Mouse (Mus musculus): ENCODE data around the gene Ranbp17. TPM values are rescaled to one million over a fixed set of nuclear protein-coding genes. Genes with fewer than 3 reads are reported as not detected.
A peak's percentile ranks its signal among the peaks of the same experiment; 100 is the strongest.

Gene Ranbp17
- polyA plus RNA-seq, 1 experiment from 2014 or later = 6.8 TPM

DNA sequence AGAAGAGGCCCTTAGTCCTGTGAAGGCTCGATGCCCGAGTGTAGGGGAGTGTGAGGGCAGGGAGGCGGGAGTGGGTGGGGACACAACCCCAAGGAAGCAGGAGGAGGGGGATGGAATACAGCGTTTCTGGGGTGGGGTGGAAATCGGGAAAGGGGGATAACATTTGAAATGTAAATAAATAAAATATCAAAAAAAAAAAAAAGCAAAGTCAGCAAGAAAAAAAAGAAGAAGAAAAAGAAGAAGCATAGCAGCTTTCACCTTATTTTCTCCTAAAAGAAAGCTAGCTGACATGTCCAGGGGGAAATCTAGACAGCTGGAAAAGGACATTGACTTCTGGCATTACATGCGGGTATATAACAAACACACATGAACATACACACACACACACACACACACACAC lies 117.3 kb downstream of the Ranbp17 start:
- no peaks in the 10 kb centered on the region for H3K27me3 ChIP-seq (replicated peaks; ENCODE audit: control insufficient read depth, insufficient read depth, low read length)
- H3K4me3 ChIP-seq (ENCODE audit: low read depth, low read length) = no peak overlapping the region
- H3K9me3 ChIP-seq (ENCODE audit: control insufficient read depth, low read length) = no peaks in the 10 kb centered on the region
- no peak overlapping the region for H3K9ac ChIP-seq (ENCODE audit: low read length)
- WGBS = 83% methylated on average over 6 of the region's 6 CpGs
- no peak for ATAC-seq (replicated peaks; ENCODE audit: low FRiP score, low TSS enrichment, low read depth)
- H3K27ac ChIP-seq (ENCODE audit: low read depth) = no peak overlapping the region
- H3K4me2 ChIP-seq (ENCODE audit: low read length) = no peak overlapping the region
- H3K36me3 ChIP-seq (ENCODE audit: control insufficient read depth, insufficient read depth, low read length) = no peaks in the 10 kb centered on the region
- no peaks in the 10 kb centered on the region for H3K4me1 ChIP-seq (replicated peaks; ENCODE audit: control insufficient read depth, insufficient read depth, low read length)
- DNase-seq (ENCODE audit: low spot score) = no peak

DNA sequence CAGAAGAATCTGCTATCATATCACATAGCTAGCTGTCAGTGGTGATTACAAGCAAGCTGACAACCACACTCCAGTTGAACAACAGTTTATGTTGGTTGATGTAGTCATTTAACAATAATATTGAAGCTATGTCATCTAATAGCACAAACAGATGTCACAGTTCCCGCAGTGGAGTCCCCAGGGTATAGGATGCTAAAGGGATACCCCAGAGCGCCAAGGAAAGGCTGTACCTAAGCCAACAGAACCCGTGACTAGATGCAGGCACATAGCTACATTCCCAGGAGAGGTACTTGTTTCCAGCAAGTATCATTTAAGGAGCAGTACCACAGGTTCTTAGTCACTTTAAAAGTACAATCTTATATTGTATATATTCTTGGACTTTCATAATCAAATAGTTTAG lies 119.5 kb downstream of the Ranbp17 start:
- no peak for DNase-seq (ENCODE audit: low spot score)
- Histone ChIP-seq H3K27me3 (replicated peaks; ENCODE audit: control insufficient read depth, insufficient read depth, low read length) (no peaks in the 10 kb centered on the region), H3K9ac (ENCODE audit: low read length) (no peak overlapping the region), H3K4me1 (replicated peaks; ENCODE audit: control insufficient read depth, insufficient read depth, low read length) (no peaks in the 10 kb centered on the region), H3K9me3 (ENCODE audit: control insufficient read depth, low read length) (no peaks in the 10 kb centered on the region), H3K36me3 (ENCODE audit: control insufficient read depth, insufficient read depth, low read length) (no peaks in the 10 kb centered on the region), H3K27ac (ENCODE audit: low read depth) (no peak overlapping the region), H3K4me2 (ENCODE audit: low read length) (no peak overlapping the region), H3K4me3 (ENCODE audit: low read depth, low read length) (no peak overlapping the region)
- ATAC-seq (replicated peaks; ENCODE audit: low FRiP score, low TSS enrichment, low read depth) = no peak
- 85% methylated on average over 3 of the region's 3 CpGs for WGBS

DNA sequence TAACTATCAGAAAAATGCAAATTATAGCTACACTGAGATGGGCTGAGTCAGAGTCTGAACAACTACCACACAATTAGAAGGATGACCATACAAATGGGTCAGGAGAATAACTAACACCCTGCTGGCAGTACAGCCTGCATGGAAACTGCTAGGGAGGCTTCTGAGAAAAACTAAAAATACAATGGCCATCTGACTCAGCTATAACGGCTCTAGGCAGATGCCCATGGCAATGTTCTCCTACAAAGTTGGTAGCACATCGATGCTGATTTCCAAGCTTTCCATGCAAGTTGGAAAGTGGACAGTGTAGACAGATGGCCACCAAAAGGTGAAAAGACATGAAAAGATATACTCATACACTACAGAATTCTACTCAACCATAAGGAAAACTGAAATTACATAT lies 124.9 kb downstream of the Ranbp17 start:
- Histone ChIP-seq H3K9me3 (ENCODE audit: control insufficient read depth, low read length) (no peaks in the 10 kb centered on the region), H3K9ac (ENCODE audit: low read length) (no peak overlapping the region), H3K27ac (ENCODE audit: low read depth) (no peak overlapping the region), H3K4me2 (ENCODE audit: low read length) (no peak overlapping the region), H3K4me1 (replicated peaks; ENCODE audit: control insufficient read depth, insufficient read depth, low read length) (no peaks in the 10 kb centered on the region), H3K27me3 (replicated peaks; ENCODE audit: control insufficient read depth, insufficient read depth, low read length) (no peaks in the 10 kb centered on the region), H3K36me3 (ENCODE audit: control insufficient read depth, insufficient read depth, low read length) (no peaks in the 10 kb centered on the region), H3K4me3 (ENCODE audit: low read depth, low read length) (no peak overlapping the region)
- 87% methylated on average over 2 of the region's 2 CpGs for WGBS
- ATAC-seq (replicated peaks; ENCODE audit: low FRiP score, low TSS enrichment, low read depth) (no peak), DNase-seq (ENCODE audit: low spot score) (no peak)

DNA sequence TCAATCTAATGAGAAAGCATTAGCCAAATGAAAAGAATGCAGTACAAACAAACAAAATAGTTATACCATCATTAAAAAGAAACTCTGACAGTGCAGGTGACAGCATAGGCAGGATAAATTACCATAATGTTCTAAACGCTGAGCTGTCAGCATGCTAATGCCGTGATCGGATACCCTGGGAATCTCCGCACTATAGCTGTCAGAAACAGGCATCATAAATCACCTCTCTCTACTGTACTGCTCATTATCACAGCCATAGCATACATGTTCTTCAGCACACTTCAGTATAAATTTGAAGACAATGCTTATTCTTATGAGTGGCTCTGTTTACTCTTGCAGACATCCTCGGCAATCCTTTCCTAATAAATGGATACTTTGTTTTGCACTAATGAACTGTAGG lies 151.7 kb downstream of the Ranbp17 start:
- no peak overlapping the region for H3K27ac ChIP-seq (ENCODE audit: low read depth)
- no peak overlapping the region for H3K4me3 ChIP-seq (ENCODE audit: low read depth, low read length)
- 51% methylated on average over 5 of the region's 5 CpGs for WGBS
- no peak for ATAC-seq (replicated peaks; ENCODE audit: low FRiP score, low TSS enrichment, low read depth)
- no peak overlapping the region for H3K9ac ChIP-seq (ENCODE audit: low read length)
- H3K36me3 ChIP-seq (ENCODE audit: control insufficient read depth, insufficient read depth, low read length) = no peaks in the 10 kb centered on the region
- no peak for DNase-seq (ENCODE audit: low spot score)
- H3K9me3 ChIP-seq (ENCODE audit: control insufficient read depth, low read length) = no peaks in the 10 kb centered on the region
- no peaks in the 10 kb centered on the region for H3K4me1 ChIP-seq (replicated peaks; ENCODE audit: control insufficient read depth, insufficient read depth, low read length)
- no peaks in the 10 kb centered on the region for H3K27me3 ChIP-seq (replicated peaks; ENCODE audit: control insufficient read depth, insufficient read depth, low read length)
- H3K4me2 ChIP-seq (ENCODE audit: low read length) = no peak overlapping the region

DNA sequence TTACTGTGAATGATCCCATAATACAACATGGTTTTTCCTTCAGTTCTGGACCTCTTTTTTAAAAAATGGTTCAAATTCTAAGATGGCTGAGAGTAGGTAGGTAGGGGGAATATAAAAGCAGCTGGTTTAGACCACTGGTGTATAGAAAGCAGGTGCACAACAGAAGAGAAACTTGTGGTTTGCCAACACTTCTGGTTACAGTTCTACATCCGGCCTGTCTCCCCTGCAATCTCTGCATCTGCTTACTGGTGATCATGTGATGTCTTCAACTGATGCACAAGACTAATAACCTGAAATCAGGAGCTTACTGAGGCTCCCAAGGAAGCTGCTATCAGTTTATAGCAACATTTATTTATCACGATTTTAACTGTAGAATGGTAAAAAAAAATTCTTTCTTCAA lies 164.3 kb downstream of the Ranbp17 start:
- no peak overlapping the region for H3K9ac ChIP-seq (ENCODE audit: low read length)
- 79% methylated on average over 2 of the region's 2 CpGs for WGBS
- no peaks in the 10 kb centered on the region for H3K9me3 ChIP-seq (ENCODE audit: control insufficient read depth, low read length)
- H3K4me3 ChIP-seq (ENCODE audit: low read depth, low read length) = no peak overlapping the region
- no peaks in the 10 kb centered on the region for H3K27me3 ChIP-seq (replicated peaks; ENCODE audit: control insufficient read depth, insufficient read depth, low read length)
- ATAC-seq (replicated peaks; ENCODE audit: low FRiP score, low TSS enrichment, low read depth) (no peak), DNase-seq (ENCODE audit: low spot score) (no peak)
- peaks cover 5% of the 10 kb centered on the region; the same call in 1 of the 2 replicates for H3K4me1 ChIP-seq (replicated peaks; ENCODE audit: control insufficient read depth, insufficient read depth, low read length)
- H3K27ac ChIP-seq (ENCODE audit: low read depth) = no peak overlapping the region
- no peaks in the 10 kb centered on the region for H3K36me3 ChIP-seq (ENCODE audit: control insufficient read depth, insufficient read depth, low read length)
- no peak overlapping the region for H3K4me2 ChIP-seq (ENCODE audit: low read length)

DNA sequence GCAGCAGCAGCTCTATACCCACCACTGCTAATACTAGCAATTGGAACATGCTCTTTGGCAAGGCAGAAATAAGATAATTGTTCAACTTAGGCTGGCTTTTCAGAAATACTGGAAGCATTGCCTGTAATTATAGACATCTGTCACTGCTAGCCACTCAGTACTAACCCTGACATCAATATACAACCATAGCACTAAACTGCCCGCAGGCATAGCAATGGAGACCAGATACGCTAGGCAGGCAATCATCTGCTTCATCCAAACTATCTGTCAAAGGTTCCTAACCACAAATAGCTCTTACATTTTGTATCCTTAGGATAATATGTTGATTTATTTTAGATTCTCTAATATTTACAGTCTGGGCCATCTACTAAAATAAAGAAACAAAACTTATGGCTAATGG lies 171.5 kb downstream of the Ranbp17 start:
- no peaks in the 10 kb centered on the region for H3K36me3 ChIP-seq (ENCODE audit: control insufficient read depth, insufficient read depth, low read length)
- H3K4me3 ChIP-seq (ENCODE audit: low read depth, low read length) = no peak overlapping the region
- DNase-seq (ENCODE audit: low spot score) = no peak
- no peak overlapping the region for H3K27ac ChIP-seq (ENCODE audit: low read depth)
- H3K9ac ChIP-seq (ENCODE audit: low read length) = no peak overlapping the region
- peaks cover 5% of the 10 kb centered on the region; the same call in 1 of the 2 replicates for H3K4me1 ChIP-seq (replicated peaks; ENCODE audit: control insufficient read depth, insufficient read depth, low read length)
- H3K4me2 ChIP-seq (ENCODE audit: low read length) = no peak overlapping the region
- 73% methylated on average over 2 of the region's 2 CpGs for WGBS
- H3K27me3 ChIP-seq (replicated peaks; ENCODE audit: control insufficient read depth, insufficient read depth, low read length) = no peaks in the 10 kb centered on the region
- no peak for ATAC-seq (replicated peaks; ENCODE audit: low FRiP score, low TSS enrichment, low read depth)
- H3K9me3 ChIP-seq (ENCODE audit: control insufficient read depth, low read length) = no peaks in the 10 kb centered on the region

DNA sequence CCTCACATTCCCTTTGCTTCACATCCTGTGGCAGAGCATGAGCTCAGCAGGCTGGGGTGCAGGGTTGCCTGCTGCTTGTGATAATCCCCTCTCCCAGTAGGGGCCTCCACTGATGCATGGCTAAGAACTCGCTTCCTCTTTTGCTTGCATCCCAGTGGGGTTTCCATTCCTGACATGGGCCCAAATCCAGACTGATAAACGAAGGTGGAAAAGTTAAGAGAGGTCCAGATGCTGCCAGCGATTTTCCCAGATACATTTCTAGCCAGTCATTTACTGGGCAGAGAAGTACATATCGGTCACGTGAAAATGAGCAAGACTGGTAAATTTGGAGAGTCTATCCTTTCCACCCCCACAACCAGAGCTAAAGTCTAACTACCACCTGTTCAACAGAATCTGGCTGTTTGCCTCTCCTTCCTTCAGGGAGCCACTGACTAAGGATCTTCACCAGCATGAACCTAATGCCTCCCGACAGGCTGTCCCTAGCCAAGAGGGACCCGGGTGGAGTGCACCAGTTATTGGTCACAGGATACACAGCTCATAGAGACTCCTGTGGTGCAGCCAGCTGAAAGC lies 176.9 kb downstream of the Ranbp17 start:
- WGBS = 45% methylated on average over 7 of the region's 7 CpGs
- no peak for ATAC-seq (replicated peaks; ENCODE audit: low FRiP score, low TSS enrichment, low read depth)

DNA sequence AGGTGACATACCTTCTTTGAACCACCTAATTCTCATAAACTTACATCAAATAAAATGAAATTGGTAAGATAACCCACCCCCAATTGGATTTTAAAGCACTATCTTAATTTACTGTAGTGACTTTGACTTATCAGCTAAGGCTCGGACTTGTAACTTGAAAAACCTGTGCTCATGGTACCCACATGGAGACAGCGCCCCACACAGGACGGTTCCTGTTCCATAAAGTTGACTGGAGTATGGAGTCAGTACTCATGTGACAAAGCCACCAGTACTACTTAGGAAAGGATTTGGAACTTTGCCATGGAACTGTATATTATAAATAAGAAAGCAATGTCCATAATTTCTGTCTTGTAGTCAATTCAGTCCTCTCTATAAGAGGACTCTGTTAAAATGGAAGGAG lies 177.9 kb downstream of the Ranbp17 start:
- Histone ChIP-seq H3K4me2 (ENCODE audit: low read length) (no peak overlapping the region), H3K36me3 (ENCODE audit: control insufficient read depth, insufficient read depth, low read length) (no peaks in the 10 kb centered on the region), H3K4me1 (replicated peaks; ENCODE audit: control insufficient read depth, insufficient read depth, low read length) (no peaks in the 10 kb centered on the region), H3K9ac (ENCODE audit: low read length) (no peak overlapping the region), H3K27me3 (replicated peaks; ENCODE audit: control insufficient read depth, insufficient read depth, low read length) (no peaks in the 10 kb centered on the region), H3K9me3 (ENCODE audit: control insufficient read depth, low read length) (no peaks in the 10 kb centered on the region), H3K27ac (ENCODE audit: low read depth) (no peak overlapping the region), H3K4me3 (ENCODE audit: low read depth, low read length) (no peak overlapping the region)
- DNase-seq (ENCODE audit: low spot score) (no peak), ATAC-seq (replicated peaks; ENCODE audit: low FRiP score, low TSS enrichment, low read depth) (no peak)
- WGBS = 89% methylated on average over 3 of the region's 3 CpGs

More for the DNA sequence above, 176.9 kb downstream of the Ranbp17 start:
- Histone ChIP-seq H3K4me3 (ENCODE audit: low read depth, low read length) (no peak overlapping the region), H3K4me1 (replicated peaks; ENCODE audit: control insufficient read depth, insufficient read depth, low read length) (no peaks in the 10 kb centered on the region), H3K9ac (ENCODE audit: low read length) (no peak overlapping the region), H3K9me3 (ENCODE audit: control insufficient read depth, low read length) (no peaks in the 10 kb centered on the region), H3K27ac (ENCODE audit: low read depth) (no peak overlapping the region), H3K27me3 (replicated peaks; ENCODE audit: control insufficient read depth, insufficient read depth, low read length) (no peaks in the 10 kb centered on the region), H3K4me2 (ENCODE audit: low read length) (no peak overlapping the region), H3K36me3 (ENCODE audit: control insufficient read depth, insufficient read depth, low read length) (no peaks in the 10 kb centered on the region)
- DNase-seq (ENCODE audit: low spot score) = peak; percentile 55

DNA sequence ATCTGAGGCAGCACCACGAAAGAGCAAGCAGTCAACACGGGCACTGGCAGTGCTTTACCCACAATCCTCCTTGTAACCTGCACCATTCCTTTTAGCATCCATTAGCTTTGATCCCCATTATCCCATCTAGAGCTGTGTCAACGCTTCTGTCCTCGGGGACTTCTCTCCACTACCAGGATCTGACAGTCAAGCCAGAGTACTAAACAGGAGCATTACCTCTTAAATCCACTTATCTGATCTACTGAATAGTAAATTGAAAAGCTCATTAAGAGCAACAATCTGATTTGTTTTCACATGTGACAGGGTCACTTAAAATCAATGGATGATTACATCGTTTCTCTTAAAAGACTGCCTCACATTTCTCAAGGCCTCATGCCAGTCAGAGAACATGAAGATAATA lies 181.4 kb downstream of the Ranbp17 start:
- H3K27ac ChIP-seq (ENCODE audit: low read depth) = no peak overlapping the region
- ATAC-seq (replicated peaks; ENCODE audit: low FRiP score, low TSS enrichment, low read depth) = no peak
- H3K9ac ChIP-seq (ENCODE audit: low read length) = no peak overlapping the region
- 51% methylated on average over 5 of the region's 5 CpGs for WGBS
- no peaks in the 10 kb centered on the region for H3K9me3 ChIP-seq (ENCODE audit: control insufficient read depth, low read length)
- DNase-seq (ENCODE audit: low spot score) = no peak
- no peaks in the 10 kb centered on the region for H3K36me3 ChIP-seq (ENCODE audit: control insufficient read depth, insufficient read depth, low read length)
- no peaks in the 10 kb centered on the region for H3K27me3 ChIP-seq (replicated peaks; ENCODE audit: control insufficient read depth, insufficient read depth, low read length)
- no peak overlapping the region for H3K4me2 ChIP-seq (ENCODE audit: low read length)
- H3K4me1 ChIP-seq (replicated peaks; ENCODE audit: control insufficient read depth, insufficient read depth, low read length) = no peaks in the 10 kb centered on the region
- H3K4me3 ChIP-seq (ENCODE audit: low read depth, low read length) = no peak overlapping the region
